Mouse (Mus musculus): Measurements from ENCODE around the gene Rtl1. TPM values are rescaled to one million over a fixed set of nuclear protein-coding genes. Genes with fewer than 3 reads are reported as not detected.

The Rtl1 gene
- polyA plus RNA-seq, 1 experiment from 2014 or later = 0.74 TPM

DNA sequence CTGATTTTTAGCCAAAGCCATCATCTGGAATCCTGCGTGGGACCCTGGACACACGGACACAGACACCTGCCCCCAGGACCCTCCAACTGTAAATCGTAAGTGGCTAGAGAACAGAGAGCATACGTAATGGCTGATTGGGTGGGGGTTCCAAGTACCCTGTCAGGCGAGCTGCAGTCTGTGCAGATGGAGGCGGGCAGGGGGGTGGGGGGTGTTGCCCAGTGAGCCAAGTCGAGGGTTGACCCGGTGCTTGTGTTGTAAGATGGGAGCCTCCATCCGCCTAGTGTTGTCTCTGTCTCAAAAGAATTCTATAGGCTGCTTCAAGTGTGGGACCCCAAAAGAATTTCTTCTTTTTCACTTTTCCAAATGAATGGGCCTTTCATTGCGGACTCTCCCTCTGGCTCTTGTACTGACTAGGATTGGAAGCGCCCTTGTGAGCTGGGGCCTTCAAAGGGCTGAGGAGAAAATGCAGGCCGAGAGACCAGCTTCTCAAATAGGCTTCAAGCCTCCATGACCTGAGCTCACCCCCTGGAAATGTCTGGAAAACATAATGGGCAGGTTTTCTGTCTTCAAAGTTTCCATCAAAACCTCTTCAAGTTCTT lies 41.8 kb downstream of the Rtl1 start:
- Histone ChIP-seq H3K4me3 (no peak overlapping the region), H3K4me1 (peaks cover 67% of the 10 kb centered on the region), H3K9me3 (replicated peaks) (no peaks in the 10 kb centered on the region), H3K27me3 (ENCODE audit: low read depth, poor library complexity, severe bottlenecking) (no peaks in the 10 kb centered on the region), H3K36me3 (peaks cover 89% of the 10 kb centered on the region), H3K27ac (peak overlapping the region; percentile 86; the same call in 1 of the 2 replicates)
- 86% methylated on average over 12 of the region's 12 CpGs for WGBS
- DNase-seq (ENCODE audit: low spot score) = no peak

DNA sequence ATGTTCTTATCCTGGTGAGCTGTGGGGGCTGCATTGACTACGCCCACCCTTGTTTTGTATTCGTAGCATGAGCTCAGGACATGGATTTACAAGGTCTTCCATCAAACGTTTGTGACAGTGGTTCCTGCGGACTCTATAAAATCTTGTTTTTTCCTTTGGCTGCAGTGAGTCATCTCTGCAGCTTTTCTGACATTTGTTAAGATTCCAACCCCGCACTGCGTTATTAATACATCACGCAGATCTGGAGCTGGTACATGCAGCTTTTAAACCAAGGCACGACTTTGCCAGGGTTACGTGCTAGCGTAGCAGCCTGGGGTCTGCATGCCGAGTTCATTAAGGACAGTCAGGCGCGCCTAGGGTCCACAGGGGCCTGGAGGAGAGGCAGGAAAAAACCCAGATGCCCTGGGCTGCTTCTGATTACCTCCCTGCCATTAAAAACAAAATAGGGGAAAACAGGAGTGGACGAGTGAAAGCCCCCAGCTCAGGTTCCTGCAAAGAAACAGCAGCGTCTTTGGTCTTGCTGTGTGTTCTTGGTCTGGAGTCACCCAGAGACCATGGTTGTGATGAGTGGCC lies 44.2 kb downstream of the Rtl1 start:
- H3K27me3 ChIP-seq (ENCODE audit: low read depth, poor library complexity, severe bottlenecking) = no peaks in the 10 kb centered on the region
- WGBS = 44% methylated on average over 15 of the region's 15 CpGs
- DNase-seq (ENCODE audit: low spot score) = peak; percentile 68
- H3K9me3 ChIP-seq (replicated peaks) = no peaks in the 10 kb centered on the region
- H3K4me1 ChIP-seq = peaks cover 78% of the 10 kb centered on the region
- no peak overlapping the region for H3K4me3 ChIP-seq
- H3K27ac ChIP-seq = peak overlapping the region; percentile 86
- peaks cover 94% of the 10 kb centered on the region for H3K36me3 ChIP-seq

DNA sequence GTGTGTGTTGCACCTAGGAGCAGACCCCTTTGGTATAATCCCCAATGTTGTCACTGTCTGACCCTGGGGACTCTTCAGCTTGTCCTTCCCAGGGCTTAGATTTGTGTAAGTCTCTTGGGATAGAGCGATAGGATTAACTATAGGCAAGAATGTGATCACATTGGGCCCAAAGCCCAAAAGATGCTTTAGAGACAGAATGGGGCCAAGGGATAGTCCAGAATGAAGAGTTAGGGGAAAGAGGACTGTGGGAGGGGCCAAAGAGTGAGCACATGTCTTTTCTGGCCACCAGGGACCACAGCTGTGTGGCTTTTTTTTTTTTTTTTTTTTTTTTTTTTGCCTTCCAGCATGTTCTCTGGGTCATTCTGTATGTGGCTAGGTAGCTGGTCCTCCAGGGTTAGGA lies 46.6 kb downstream of the Rtl1 start:
- H3K27ac ChIP-seq = peak overlapping the region; percentile 86
- WGBS = 87% methylated on average over 1 of the region's 1 CpGs
- peaks cover 93% of the 10 kb centered on the region for H3K36me3 ChIP-seq

DNA sequence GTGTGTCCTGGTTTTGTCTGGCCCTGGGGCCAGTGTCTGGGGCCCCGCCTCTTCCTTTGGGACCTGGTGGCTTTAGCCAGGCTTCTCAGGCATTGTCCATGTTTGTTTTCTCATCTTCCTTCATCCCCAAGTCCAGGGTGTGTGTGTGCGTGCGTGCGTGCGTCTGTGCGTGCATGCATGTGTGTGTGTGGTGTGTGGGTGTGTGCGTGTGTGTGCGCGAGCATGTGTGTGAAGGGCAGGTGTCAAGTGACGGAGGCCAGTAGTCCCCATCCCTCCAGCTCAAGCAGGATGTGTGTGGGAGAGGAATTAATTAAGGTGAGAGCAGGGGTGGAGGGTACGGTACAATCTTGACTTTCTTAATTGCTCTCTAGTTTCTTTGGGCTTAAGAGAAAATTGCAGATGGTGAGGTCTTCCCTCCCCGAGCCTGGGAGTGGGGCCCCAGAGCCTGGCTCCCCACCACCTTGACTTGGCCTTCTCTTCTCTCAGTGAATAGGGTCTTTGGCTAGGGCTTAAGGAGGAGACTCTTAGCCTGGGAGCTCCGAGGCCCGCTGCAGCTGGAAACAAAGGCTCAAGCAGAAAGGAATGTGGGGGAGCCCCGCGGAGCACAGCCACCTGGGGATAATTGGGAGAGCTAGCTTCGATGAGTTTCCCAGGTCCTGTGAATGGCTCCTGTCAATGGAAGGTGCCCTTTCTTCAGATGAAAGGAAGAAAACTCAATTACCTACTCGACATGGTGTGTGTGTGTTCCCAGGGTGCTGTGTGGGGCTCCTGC lies 47.2 kb downstream of the Rtl1 start:
- 62% methylated on average over 18 of the region's 18 CpGs for WGBS
- H3K36me3 ChIP-seq = peaks cover 93% of the 10 kb centered on the region
- peak; percentile 56 for DNase-seq (ENCODE audit: low spot score)
- H3K4me3 ChIP-seq = peak overlapping the region; percentile 5; the same call in 1 of the 2 replicates
- peak overlapping the region; percentile 86 for H3K27ac ChIP-seq
- no peaks in the 10 kb centered on the region for H3K9me3 ChIP-seq (replicated peaks)
- H3K4me1 ChIP-seq = peaks cover 84% of the 10 kb centered on the region
- H3K27me3 ChIP-seq (ENCODE audit: low read depth, poor library complexity, severe bottlenecking) = no peaks in the 10 kb centered on the region

More for the DNA sequence above, 46.6 kb downstream of the Rtl1 start:
- Histone ChIP-seq H3K4me1 (peaks cover 84% of the 10 kb centered on the region), H3K27me3 (ENCODE audit: low read depth, poor library complexity, severe bottlenecking) (no peaks in the 10 kb centered on the region), H3K4me3 (no peak overlapping the region), H3K9me3 (replicated peaks) (no peaks in the 10 kb centered on the region)
- DNase-seq (ENCODE audit: low spot score) = no peak

DNA sequence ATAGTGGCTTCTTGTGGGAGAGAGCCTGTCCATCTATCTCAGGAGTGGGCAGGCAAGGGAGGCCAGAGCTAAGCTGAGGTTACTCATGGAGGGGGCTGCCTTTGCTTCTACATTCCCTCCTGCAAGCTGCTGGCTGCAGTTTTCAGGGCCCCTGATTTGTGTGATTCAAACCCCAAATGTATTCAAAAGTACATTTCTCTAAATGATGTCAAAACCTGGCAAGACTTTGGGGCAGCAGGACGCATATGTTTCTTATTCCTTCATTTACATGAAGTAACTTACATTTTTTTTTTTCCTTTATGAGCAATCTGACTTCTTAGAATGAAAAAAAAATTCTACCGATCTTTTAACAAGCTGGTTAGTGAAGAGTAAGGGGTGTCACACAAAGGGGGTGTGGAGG lies 48.4 kb downstream of the Rtl1 start:
- no peak for DNase-seq (ENCODE audit: low spot score)
- 76% methylated on average over 2 of the region's 2 CpGs for WGBS
- peaks cover 84% of the 10 kb centered on the region for H3K4me1 ChIP-seq
- peaks cover 92% of the 10 kb centered on the region for H3K36me3 ChIP-seq
- H3K9me3 ChIP-seq (replicated peaks) = no peaks in the 10 kb centered on the region
- peak overlapping the region; percentile 86 for H3K27ac ChIP-seq
- H3K27me3 ChIP-seq (ENCODE audit: low read depth, poor library complexity, severe bottlenecking) = no peaks in the 10 kb centered on the region
- H3K4me3 ChIP-seq = no peak overlapping the region

DNA sequence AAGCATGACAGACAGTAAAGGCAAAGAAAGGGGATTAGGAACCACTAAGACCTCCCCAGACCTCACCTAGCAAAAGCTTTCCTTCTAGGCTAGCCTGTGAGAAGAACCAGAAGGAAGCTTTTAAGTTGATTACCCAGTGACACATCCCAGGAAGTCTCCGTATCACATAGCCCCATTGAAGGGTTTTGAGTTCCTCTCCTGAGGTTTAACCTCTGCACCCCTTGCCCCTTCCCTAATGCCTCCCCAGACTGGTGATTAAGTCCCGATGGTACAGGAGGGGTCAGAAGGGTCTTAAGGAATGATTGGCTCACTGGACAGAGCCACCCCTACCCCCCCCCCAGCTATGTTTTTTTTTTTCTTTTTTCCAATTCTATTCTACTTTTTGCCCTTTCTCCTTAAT lies 53.0 kb downstream of the Rtl1 start:
- peaks cover 48% of the 10 kb centered on the region for H3K4me1 ChIP-seq

DNA sequence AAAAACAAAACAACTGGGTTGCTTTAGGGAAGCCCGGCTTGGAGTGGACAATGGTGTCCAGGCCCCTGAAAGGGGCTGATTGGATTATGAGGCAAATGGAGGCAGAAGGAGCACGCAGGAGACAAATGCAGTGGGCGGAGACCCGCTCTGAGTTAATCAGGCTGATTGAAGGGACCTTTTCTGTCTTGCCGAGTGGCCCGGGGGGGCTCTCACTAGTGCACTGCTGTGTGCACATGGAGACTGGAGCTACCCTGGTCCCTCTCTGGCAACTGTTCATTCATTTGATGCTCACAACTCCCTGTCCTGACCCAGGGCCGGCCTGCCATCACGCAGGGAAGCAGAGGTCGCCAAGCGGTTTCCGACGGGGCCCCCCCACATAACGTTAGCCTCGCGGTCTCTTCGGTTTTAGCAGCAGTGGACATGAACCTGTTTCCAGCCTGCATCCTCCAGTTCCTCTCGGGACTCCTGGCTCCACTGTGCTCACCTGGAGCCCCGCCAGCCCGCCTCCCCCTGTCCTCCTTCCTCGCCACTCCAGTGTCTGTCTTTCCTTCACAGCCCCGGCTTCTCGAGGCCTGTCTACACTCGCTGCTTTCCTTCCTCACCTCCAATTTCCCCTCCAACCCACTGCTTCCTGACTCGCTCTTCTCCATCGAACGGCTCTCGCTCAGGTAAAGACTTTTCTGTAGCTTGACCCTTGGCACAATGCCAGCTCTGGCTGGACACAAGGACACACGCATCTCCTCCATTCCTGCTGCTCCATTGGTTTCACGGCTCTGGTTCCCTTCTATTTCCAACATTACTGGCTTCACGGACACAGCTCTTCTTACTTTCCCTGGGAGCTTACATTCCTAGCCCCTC lies 54.0 kb downstream of the Rtl1 start:
- Histone ChIP-seq H3K4me3 (no peak overlapping the region), H3K4me1 (peaks cover 44% of the 10 kb centered on the region), H3K36me3 (peaks cover 74% of the 10 kb centered on the region), H3K9me3 (replicated peaks) (peaks cover 8% of the 10 kb centered on the region; the same call in 1 of the 2 replicates), H3K27ac (peak overlapping the region; percentile 70; the same call in 1 of the 2 replicates), H3K27me3 (ENCODE audit: low read depth, poor library complexity, severe bottlenecking) (no peaks in the 10 kb centered on the region)
- DNase-seq (ENCODE audit: low spot score) = no peak
- 75% methylated on average over 30 of the region's 30 CpGs for WGBS

More for the DNA sequence above, 53.0 kb downstream of the Rtl1 start:
- no peak overlapping the region for H3K4me3 ChIP-seq
- H3K36me3 ChIP-seq = peaks cover 83% of the 10 kb centered on the region
- 17% methylated on average over 2 of the region's 2 CpGs for WGBS
- H3K9me3 ChIP-seq (replicated peaks) = peaks cover 6% of the 10 kb centered on the region; the same call in 1 of the 2 replicates
- H3K27me3 ChIP-seq (ENCODE audit: low read depth, poor library complexity, severe bottlenecking) = no peaks in the 10 kb centered on the region
- DNase-seq (ENCODE audit: low spot score) = no peak
- no peak overlapping the region for H3K27ac ChIP-seq

DNA sequence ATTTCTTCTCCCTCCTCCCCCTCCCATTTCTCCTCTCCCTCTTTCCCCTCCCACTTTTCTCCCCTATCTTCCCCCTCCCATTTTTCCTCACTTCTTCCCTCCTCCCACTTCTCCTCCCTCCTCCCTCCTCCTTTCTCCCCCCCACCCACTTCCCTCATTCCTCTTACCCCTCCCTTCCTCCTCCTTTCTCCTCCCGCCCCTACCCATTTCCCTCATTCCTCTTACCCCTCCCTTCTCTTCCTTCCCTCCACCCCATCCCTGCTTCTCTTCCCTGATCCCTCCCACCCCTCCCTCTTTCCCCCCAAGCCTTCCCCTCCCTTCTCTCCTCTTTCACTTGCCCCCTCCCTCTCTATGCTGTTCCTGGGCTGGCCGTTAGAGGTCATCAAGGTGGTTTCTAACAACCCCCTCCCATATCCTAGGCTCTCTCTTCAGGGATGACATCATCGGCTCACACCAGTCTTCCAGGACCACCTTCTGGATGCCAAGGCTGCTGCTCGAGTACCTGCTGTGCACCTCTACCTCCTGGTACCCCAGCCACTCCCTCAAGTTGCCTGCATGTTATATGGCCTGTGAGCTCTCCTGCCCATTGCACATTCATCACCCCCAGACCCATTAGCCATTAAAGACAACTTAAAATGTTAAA lies 56.7 kb downstream of the Rtl1 start:
- Histone ChIP-seq H3K9me3 (replicated peaks) (peaks cover 22% of the 10 kb centered on the region; the same call in 1 of the 2 replicates), H3K4me1 (peaks cover 39% of the 10 kb centered on the region), H3K4me3 (no peak overlapping the region), H3K36me3 (peaks cover 61% of the 10 kb centered on the region), H3K27me3 (ENCODE audit: low read depth, poor library complexity, severe bottlenecking) (no peaks in the 10 kb centered on the region), H3K27ac (no peak overlapping the region)
- WGBS = 76% methylated on average over 4 of the region's 4 CpGs
- no peak for DNase-seq (ENCODE audit: low spot score)

DNA sequence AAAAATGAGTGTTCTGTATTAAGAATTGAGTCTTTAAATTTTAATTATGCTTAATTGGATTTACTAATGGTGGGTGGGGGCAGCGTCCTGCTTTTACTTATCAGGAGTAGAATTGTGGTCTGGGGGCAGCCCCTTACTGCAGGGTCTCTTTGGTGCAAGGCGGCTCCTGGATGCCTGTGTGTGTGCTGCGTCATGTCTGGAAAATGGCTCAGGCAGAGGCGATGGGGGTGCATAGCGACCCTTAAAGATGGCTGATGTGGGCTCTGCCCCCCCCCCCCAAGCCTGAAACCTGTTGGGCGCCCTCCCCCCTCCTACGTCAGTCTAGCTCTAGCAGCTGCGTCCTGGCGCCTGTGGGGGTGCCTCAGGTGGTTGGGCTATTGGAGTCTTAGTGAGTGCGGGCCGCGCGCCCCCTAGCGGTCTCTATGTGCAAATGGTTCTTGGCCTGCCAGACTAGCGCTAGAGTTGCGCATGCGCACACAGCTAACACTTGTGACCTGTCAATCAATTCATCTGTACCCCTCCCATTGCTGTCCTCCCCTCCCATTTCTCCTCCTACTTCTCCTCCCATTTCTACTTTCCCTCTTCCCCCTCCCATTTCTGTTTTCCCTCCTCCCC lies 57.4 kb downstream of the Rtl1 start:
- peak; percentile 81 for DNase-seq (ENCODE audit: low spot score)
- H3K9me3 ChIP-seq (replicated peaks) = peaks cover 27% of the 10 kb centered on the region; the same call in 1 of the 2 replicates
- H3K36me3 ChIP-seq = peaks cover 57% of the 10 kb centered on the region
- no peaks in the 10 kb centered on the region for H3K27me3 ChIP-seq (ENCODE audit: low read depth, poor library complexity, severe bottlenecking)
- peak overlapping the region; percentile 57 for H3K4me3 ChIP-seq
- H3K27ac ChIP-seq = no peak overlapping the region
- WGBS = 35% methylated on average over 17 of the region's 17 CpGs
- H3K4me1 ChIP-seq = peaks cover 32% of the 10 kb centered on the region

DNA sequence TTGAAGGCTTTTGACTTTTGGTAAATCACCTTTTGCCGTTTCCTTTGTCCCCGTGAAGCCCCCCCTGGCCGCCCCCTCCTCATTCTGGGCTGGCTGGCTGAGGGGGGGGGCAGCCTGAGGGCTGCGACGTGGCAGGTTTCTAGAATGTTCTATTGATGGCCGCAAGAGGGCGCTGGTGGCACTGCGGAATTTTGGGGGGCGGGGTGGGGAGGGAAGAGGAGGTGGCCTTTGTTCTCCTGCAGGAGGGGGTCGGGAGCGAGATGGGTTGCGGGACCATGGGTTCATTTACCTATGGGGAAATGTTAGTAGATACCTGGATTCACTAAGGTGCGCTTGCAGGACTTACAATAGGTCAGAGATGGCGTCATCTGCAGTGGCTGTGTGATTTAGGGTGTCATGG lies 58.1 kb downstream of the Rtl1 start:
- no peaks in the 10 kb centered on the region for H3K27me3 ChIP-seq (ENCODE audit: low read depth, poor library complexity, severe bottlenecking)
- H3K4me1 ChIP-seq = peaks cover 25% of the 10 kb centered on the region
- H3K4me3 ChIP-seq = peak overlapping the region; percentile 57
- DNase-seq (ENCODE audit: low spot score) = peak; percentile 67
- WGBS = 41% methylated on average over 14 of the region's 14 CpGs
- H3K36me3 ChIP-seq = peaks cover 51% of the 10 kb centered on the region
- H3K9me3 ChIP-seq (replicated peaks) = peaks cover 27% of the 10 kb centered on the region; the same call in 1 of the 2 replicates
- peak overlapping the region; percentile 78 for H3K27ac ChIP-seq

DNA sequence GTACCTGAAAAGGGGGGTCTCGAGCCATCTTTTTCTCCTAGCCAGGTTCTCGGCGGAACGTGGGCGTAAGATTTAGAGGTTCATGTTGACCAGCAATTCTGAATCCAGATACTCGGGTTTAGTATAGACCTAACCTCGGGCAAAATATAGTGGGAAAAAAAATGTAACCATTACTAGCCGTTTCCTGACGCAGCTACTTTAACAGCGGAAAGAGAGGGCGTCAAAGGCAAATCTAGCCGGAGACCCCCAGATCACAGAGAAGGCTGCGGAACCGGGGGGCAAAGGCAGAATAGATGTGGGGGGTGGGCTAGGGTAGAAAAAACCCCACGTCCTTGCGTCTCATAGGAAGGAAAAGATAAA lies 58.6 kb downstream of the Rtl1 start:
- Histone ChIP-seq H3K27ac (peak overlapping the region; percentile 78), H3K4me3 (peak overlapping the region; percentile 57), H3K9me3 (replicated peaks) (peaks cover 27% of the 10 kb centered on the region; the same call in 1 of the 2 replicates), H3K36me3 (peaks cover 46% of the 10 kb centered on the region), H3K27me3 (ENCODE audit: low read depth, poor library complexity, severe bottlenecking) (no peaks in the 10 kb centered on the region), H3K4me1 (peaks cover 20% of the 10 kb centered on the region)
- 53% methylated on average over 16 of the region's 16 CpGs for WGBS
- no peak for DNase-seq (ENCODE audit: low spot score)

Measured in limb, embryonic 10.5 days (tissue).